Mouse (Mus musculus) liver, adult 2 months (tissue): ENCODE measurements at regions not wholly inside any gene's neighbourhood (a gene's known extent, or its start where the extent isn't known, plus 50 kb on each side); places are given as distances from the start of the nearest gene placed in this dataset.

Experiments
- DNase-seq: peaks from one replicate; pipeline ENCODE4 v3.0.0-alpha.2; 2011; ENCODE audit warnings: low read depth, low spot score; ENCODE audit errors: extremely low read depth
- H3K27ac ChIP-seq: fragments of 200-500 bp; replicated peaks from 2 replicates; pipeline ENCODE4 v1.5.1; 2012; ENCODE audit warnings: low read depth, mild to moderate bottlenecking, control low read depth, inconsistent platforms, low read length; ENCODE audit not compliant: insufficient read depth
- H3K27me3 ChIP-seq: fragments of 200-500 bp; 2 replicates; pipeline ENCODE4 v1.6.1; 2012; ENCODE audit warnings: mild to moderate bottlenecking, moderate library complexity, low read length, inconsistent platforms; ENCODE audit not compliant: control insufficient read depth, insufficient read depth
- H3K36me3 ChIP-seq: fragments of 200-500 bp; 2 replicates; pipeline ENCODE4 v1.6.1; 2012; ENCODE audit warnings: low read length, inconsistent platforms; ENCODE audit not compliant: control insufficient read depth, insufficient read depth
- H3K4me1 ChIP-seq: fragments of 200-500 bp; 2 replicates; pipeline ENCODE4 v1.6.1; 2011; ENCODE audit warnings: low read length; ENCODE audit not compliant: control insufficient read depth, insufficient read depth
- H3K4me3 ChIP-seq: fragments of 200-500 bp; 2 replicates; pipeline ENCODE4 v1.5.1; 2011; ENCODE audit warnings: low read depth, mild to moderate bottlenecking, control low read depth, low read length, moderate library complexity; ENCODE audit not compliant: insufficient read depth
- H3K79me2 ChIP-seq: fragments of 200-500 bp; 2 replicates; pipeline ENCODE4 v1.6.1; 2012; ENCODE audit warnings: inconsistent platforms, mild to moderate bottlenecking, low read length, moderate library complexity; ENCODE audit not compliant: control insufficient read depth, insufficient read depth
- H3K9ac ChIP-seq: fragments of 200-500 bp; 2 replicates; pipeline ENCODE4 v1.6.1; 2012; ENCODE audit warnings: low read depth, mild to moderate bottlenecking, control low read depth, inconsistent platforms, low read length
- CTCF ChIP-seq: fragments of 200-500 bp; IDR thresholded peaks from 2 replicates; pipeline ENCODE4 v1.5.1; 2011; ENCODE audit warnings: low read depth, low read length, control low read depth
- POLR2A ChIP-seq: fragments of 200-500 bp; IDR thresholded peaks from 2 replicates; pipeline ENCODE4 v1.6.1; 2011; ENCODE audit warnings: low read length, control low read depth; ENCODE audit not compliant: insufficient read depth; ENCODE audit errors: extremely low read depth
- WGBS: fragments of 180-500 bp; shearing (Covaris S2); methylation state at CpG from one replicate; pipeline ENCODE4 v1.1.7; 2018; 5-methylcytosine and 5-hydroxymethylcytosine counted together

DNA sequence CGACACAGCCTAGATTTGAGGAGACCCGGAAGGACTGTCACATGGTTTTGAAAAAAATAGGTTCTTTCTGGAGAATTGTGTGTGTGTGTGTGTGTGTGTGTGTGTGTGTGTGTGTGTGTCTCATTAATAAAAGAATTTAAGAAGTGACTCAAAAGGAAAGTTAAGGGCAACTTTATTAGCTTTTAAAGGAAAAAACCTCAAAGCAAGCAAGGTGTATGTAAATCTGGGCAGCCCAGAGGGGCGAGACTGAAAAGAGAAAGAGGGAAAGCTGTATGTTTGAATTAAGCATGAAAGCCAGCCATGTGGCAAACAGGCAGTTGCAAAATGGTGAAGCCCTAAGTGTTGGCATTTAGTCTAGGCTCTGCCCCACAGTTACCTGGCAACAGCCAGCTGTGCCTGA, 77.3 kb upstream of the 1700021F07Rik start:
- 85% methylated on average over 3 of the region's 3 CpGs for WGBS
- no peak for DNase-seq
- no peaks in the 10 kb centered on the region for H3K27me3 ChIP-seq
- no peaks in the 10 kb centered on the region for H3K79me2 ChIP-seq
- TF ChIP-seq POLR2A (no peak), CTCF (no peak)
- H3K4me3 ChIP-seq = no peak overlapping the region
- no peaks in the 10 kb centered on the region for H3K36me3 ChIP-seq
- no peak overlapping the region for H3K27ac ChIP-seq
- H3K9ac ChIP-seq = no peak overlapping the region
- H3K4me1 ChIP-seq = no peaks in the 10 kb centered on the region

DNA sequence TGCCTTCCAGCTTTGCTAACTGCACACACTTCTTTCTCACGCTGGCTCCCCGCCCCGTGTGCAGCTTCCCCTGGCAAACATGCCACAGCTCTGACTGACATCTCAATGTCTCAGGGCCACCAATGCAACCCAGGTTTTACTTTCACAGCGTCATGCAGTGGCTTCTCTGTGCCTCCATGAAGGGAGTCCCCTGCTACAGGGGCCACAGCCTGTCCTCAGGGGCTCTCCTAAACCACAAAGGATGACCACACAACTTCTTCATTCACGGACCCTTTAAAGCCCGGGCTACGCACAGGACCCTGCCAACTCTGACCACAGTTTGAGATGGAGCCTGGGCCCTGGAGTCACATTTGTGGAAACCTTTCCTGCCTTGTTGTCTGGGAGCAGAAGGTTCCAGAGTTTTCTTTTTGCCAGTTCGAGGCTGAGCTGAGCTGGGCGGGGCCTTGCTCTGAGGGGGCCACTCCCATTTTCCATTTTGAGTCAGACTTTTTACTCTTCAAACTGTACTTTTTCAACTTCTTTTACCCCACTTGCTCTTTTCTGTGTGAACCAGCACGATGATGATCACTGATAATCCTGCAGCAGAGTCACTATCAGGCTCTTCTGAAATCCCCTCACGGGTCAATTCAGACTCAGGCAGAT, 73.7 kb upstream of the 1700021F07Rik start:
- no peaks in the 10 kb centered on the region for H3K27me3 ChIP-seq
- 79% methylated on average over 11 of the region's 11 CpGs for WGBS
- no peak for DNase-seq
- H3K36me3 ChIP-seq = no peaks in the 10 kb centered on the region
- H3K9ac ChIP-seq = no peak overlapping the region
- no peaks in the 10 kb centered on the region for H3K4me1 ChIP-seq
- TF ChIP-seq POLR2A (no peak), CTCF (no peak)
- H3K79me2 ChIP-seq = no peaks in the 10 kb centered on the region
- no peak overlapping the region for H3K4me3 ChIP-seq
- H3K27ac ChIP-seq = peak overlapping the region; percentile 26; the same call in 1 of the 2 replicates

DNA sequence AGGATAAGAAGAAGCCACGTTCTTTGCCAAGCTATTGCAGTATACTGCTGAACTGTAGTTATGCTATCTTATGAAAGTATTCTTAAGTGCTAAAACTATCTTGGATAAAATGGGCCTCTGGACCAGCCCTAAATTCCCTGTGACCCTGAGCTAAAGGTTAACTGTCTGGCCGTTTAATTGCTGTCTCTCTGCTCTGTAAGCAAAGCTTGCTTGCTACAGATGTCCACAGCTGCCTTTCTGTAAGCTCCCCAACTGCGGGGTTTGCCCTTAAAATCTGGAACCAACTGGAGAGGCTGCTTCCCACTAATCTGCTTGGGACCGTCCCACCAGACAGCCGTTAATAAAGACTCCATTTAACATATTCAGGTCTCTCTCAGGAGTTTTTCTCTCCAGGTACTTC, 73.2 kb upstream of the 1700021F07Rik start:
- peak; percentile 56 for DNase-seq
- no peak overlapping the region for H3K9ac ChIP-seq
- no peaks in the 10 kb centered on the region for H3K4me1 ChIP-seq
- WGBS = 68% methylated on average over 5 of the region's 5 CpGs
- TF ChIP-seq POLR2A = no peak
- no peak for TF ChIP-seq CTCF
- H3K27me3 ChIP-seq = no peaks in the 10 kb centered on the region
- no peaks in the 10 kb centered on the region for H3K36me3 ChIP-seq
- H3K79me2 ChIP-seq = no peaks in the 10 kb centered on the region
- no peak overlapping the region for H3K27ac ChIP-seq
- no peak overlapping the region for H3K4me3 ChIP-seq

DNA sequence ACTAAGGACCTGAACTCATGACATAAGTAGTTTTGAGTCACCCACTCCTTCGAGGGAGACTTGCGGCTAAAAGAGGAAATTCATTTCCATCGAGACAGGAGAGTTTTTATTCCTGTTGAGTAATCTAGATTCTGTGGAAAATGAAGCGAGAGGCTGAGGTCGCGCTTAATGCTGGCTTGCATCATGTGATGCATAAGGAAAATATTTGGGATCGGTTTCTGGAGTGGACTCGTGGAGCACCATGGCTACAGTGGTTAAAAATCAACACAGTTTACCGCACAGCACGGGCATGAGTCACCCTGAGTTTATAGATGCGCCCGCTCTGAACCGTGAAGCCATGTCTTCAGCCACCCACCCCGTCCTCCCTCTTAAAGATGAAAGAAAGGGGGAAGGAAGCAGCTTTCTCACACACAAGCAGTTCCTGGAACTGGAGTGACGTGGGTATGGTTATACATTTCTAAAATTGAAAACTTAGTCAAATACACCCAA, 70.3 kb upstream of the 1700021F07Rik start:
- TF ChIP-seq POLR2A (no peak), CTCF (no peak)
- H3K9ac ChIP-seq = no peak overlapping the region

DNA sequence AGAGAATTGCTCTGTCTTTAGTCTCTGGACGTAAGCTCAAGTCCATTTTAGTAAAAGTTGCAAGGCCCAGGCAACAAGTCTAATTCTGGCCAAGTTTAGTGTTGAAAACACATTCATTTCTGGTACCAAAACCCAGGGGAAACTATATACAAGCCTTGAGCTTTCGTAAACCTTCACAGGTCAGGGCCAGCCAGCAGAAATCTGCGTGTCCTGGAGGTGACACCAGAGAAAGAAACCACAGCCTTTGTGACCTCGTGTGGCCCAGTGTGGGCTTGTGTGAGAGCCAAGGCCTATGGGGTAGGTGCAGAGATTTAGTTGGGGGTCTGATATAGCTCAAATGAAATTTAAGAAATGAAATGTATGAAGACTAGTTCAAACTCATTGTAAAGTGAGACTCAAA, 69.6 kb upstream of the 1700021F07Rik start:
- 78% methylated on average over 4 of the region's 4 CpGs for WGBS
- H3K36me3 ChIP-seq = no peaks in the 10 kb centered on the region
- H3K79me2 ChIP-seq = no peaks in the 10 kb centered on the region
- no peaks in the 10 kb centered on the region for H3K27me3 ChIP-seq
- no peaks in the 10 kb centered on the region for H3K4me1 ChIP-seq
- DNase-seq = no peak
- no peak overlapping the region for H3K27ac ChIP-seq
- no peak overlapping the region for H3K9ac ChIP-seq
- TF ChIP-seq CTCF = no peak
- H3K4me3 ChIP-seq = no peak overlapping the region

More for the DNA sequence above, 70.3 kb upstream of the 1700021F07Rik start:
- no peak for DNase-seq
- no peaks in the 10 kb centered on the region for H3K79me2 ChIP-seq
- no peak overlapping the region for H3K4me3 ChIP-seq
- no peak overlapping the region for H3K27ac ChIP-seq
- H3K36me3 ChIP-seq = no peaks in the 10 kb centered on the region
- no peaks in the 10 kb centered on the region for H3K27me3 ChIP-seq
- whole genome bisulfite sequencing = 77% methylated on average over 15 of the region's 15 CpGs
- no peaks in the 10 kb centered on the region for H3K4me1 ChIP-seq

DNA sequence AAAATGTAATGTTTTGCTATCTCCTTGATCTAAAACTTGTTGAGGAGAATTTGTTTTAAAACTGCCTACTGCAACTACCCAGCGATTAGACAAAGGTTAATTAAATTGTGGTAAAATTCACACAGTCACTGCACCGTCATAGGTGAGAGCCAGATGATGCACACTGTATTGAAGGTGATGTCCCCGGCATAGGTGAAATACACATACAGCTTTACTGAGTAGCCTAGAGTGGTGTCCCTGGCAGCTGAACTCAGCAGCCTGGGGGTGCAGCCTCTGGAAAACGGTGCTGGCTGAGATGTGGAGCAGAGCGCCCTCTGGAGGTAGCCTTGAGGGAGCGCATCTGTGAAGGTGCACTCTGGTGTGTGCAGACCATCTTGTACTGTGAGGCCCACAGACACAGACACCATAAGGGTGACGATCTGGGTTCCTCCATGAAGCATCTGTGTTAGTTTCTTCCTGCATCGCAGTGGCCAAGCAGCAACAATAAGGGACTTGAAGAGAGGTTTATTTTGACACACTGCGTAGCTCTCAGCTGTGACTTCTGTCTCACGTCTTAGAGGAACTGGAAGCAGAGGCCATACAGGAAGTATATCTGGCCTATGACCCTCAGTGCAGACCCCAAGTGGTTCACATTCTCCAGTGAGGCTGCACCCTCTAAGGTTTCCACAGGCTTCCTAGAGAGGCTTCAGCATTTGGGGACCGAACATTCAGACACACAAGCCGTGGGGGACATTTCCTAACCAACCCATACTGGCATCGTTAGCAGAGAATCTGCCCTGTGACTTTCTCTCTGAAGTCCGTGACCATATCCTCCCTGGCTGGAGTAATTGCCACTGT, 68.6 kb upstream of the 1700021F07Rik start:
- Histone ChIP-seq H3K27ac (no peak overlapping the region), H3K36me3 (no peaks in the 10 kb centered on the region), H3K27me3 (no peaks in the 10 kb centered on the region), H3K9ac (no peak overlapping the region), H3K4me1 (no peaks in the 10 kb centered on the region), H3K79me2 (no peaks in the 10 kb centered on the region), H3K4me3 (no peak overlapping the region)
- whole genome bisulfite sequencing = 74% methylated on average over 14 of the region's 14 CpGs
- no peak for TF ChIP-seq POLR2A
- peak; percentile 90 for TF ChIP-seq CTCF
- peak; percentile 15 for DNase-seq
